Mouse (Mus musculus) liver, embryonic 14.5 days (tissue): ENCODE data around the gene Evpl. TPM values are rescaled to one million over a fixed set of nuclear protein-coding genes. Genes with fewer than 3 reads are reported as not detected.

Experiments
- ATAC-seq: fragments of 200-750 bp; cut with Nextera tagmentation; 2 replicates; pipeline ENCODE4 v1.8.0; 2017; ENCODE audit warnings: moderate number of reproducible peaks, mild to moderate bottlenecking, moderate library complexity; ENCODE audit not compliant: insufficient read depth
- DNase-seq, 3 experiments: peaks; one replicate each; pipeline ENCODE4 v3.0.0-alpha.2; 2012 to 2013; ENCODE audit warnings: low read depth in 3 of 3, low spot score in 3 of 3
- H3K27ac ChIP-seq: fragments of 300-500 bp; sonication (generic); 2 replicates; pipeline ENCODE4 v1.5.1; 2014; ENCODE audit warnings: moderate library complexity, mild to moderate bottlenecking, control low read depth, inconsistent platforms
- H3K27me3 ChIP-seq: fragments of 300-500 bp; sonication (generic); 2 replicates; pipeline ENCODE4 v1.6.1; 2014; ENCODE audit warnings: mild to moderate bottlenecking, low read length, moderate library complexity; ENCODE audit not compliant: control insufficient read depth, insufficient read depth
- H3K36me3 ChIP-seq: fragments of 300-500 bp; sonication (generic); replicated peaks from 2 replicates; pipeline ENCODE4 v1.6.1; 2014; ENCODE audit warnings: low read depth; ENCODE audit not compliant: control insufficient read depth, insufficient read depth
- H3K4me1 ChIP-seq, 2 experiments: fragments of 200-500 bp in 1 of 2; fragments of 300-500 bp in 1 of 2; sonication (generic) in 1 of 2; replicated peaks; 2 replicates each; pipeline ENCODE4 v1.6.1; 2012 to 2014; ENCODE audit warnings: antibody characterized with exemption in 1 of 2, inconsistent platforms in 1 of 2, low read length in 1 of 2; ENCODE audit not compliant: control insufficient read depth in 2 of 2, insufficient read depth in 2 of 2
- H3K4me2 ChIP-seq: fragments of 300-500 bp; sonication (generic); 2 replicates; pipeline ENCODE4 v1.6.1; 2014; ENCODE audit warnings: low read depth, mild to moderate bottlenecking, control low read depth, moderate library complexity
- H3K4me3 ChIP-seq, 2 experiments: fragments of 200-500 bp in 1 of 2; fragments of 300-500 bp in 1 of 2; sonication (generic) in 1 of 2; 2 replicates each; pipeline ENCODE4 v1.5.1; 2012 to 2014; ENCODE audit warnings: low read depth in 2 of 2, low read length in 2 of 2, mild to moderate bottlenecking in 2 of 2, control low read depth in 1 of 2, inconsistent platforms in 1 of 2, moderate library complexity in 1 of 2; ENCODE audit not compliant: insufficient read depth in 1 of 2
- H3K9ac ChIP-seq: fragments of 300-500 bp; sonication (generic); replicated peaks from 2 replicates; pipeline ENCODE4 v1.6.1; 2014; ENCODE audit warnings: mild to moderate bottlenecking, control low read depth, moderate library complexity
- H3K9me3 ChIP-seq: fragments of 300-500 bp; sonication (generic); 2 replicates; pipeline ENCODE4 v1.6.1; 2016; ENCODE audit warnings: low read length, mixed read lengths; ENCODE audit not compliant: control insufficient read depth
- CTCF ChIP-seq: IDR thresholded peaks from 2 replicates; pipeline ENCODE4 v1.5.1; 2016; ENCODE audit warnings: antibody characterized with exemption, low read depth, control low read depth
- EP300 ChIP-seq: IDR thresholded peaks from 2 replicates; pipeline ENCODE4 v1.6.1; 2016; ENCODE audit warnings: antibody characterized with exemption, low read depth
- WGBS: fragments of 180-500 bp; shearing (Covaris S2); extraction: QIAGEN DNeasy Blood & Tissue Kit; methylation state at CpG from one replicate; pipeline ENCODE4 v1.1.7; 2014; ENCODE audit not compliant: insufficient replicate concordance; 5-methylcytosine and 5-hydroxymethylcytosine counted together
- polyA plus RNA-seq, 2 experiments: library from polyadenylated mRNA; depleted of rRNA in 1 of 2; stranded (reverse) in 1 of 2; unstranded in 1 of 2; fragments of >200 nt; fragmentation: Nextera tagmentation in 1 of 2; extraction: Ambion mirVana in 1 of 2; gene quantifications; 2 replicates each; pipeline versions ENCODE4 v1.2.1 to v1.2.3; 2012 to 2014

The Evpl gene
- polyA plus RNA-seq, 2 experiments = 0.04 to 0.09 TPM

GRCm38 (mm10) chr11:116198132-116198531, 39.7 kb downstream of the Evpl start:
- Histone ChIP-seq H3K4me2 (peak overlapping the region; percentile 90), H3K4me1 (peaks cover 17 to 24% of the 10 kb centered on the region in 2 experiments), H3K36me3 (no peaks in the 10 kb centered on the region; the same call in 1 of the 2 replicates), H3K27me3 (no peaks in the 10 kb centered on the region), H3K9me3 (no peaks in the 10 kb centered on the region), H3K4me3 (peak overlapping the region; percentile 68 to 95), H3K27ac (peak overlapping the region; percentile 70), H3K9ac (peak overlapping the region; percentile 87)
- TF ChIP-seq EP300 (no peak), CTCF (no peak)
- WGBS = 18% methylated on average over 13 of the region's 13 CpGs
- ATAC-seq (peak; percentile 8; the same call in 1 of the 2 replicates), DNase-seq (no peak)

GRCm38 (mm10) chr11:116197584-116197906, 40.3 kb downstream of the Evpl start:
- H3K4me1 ChIP-seq = peaks cover 17 to 24% of the 10 kb centered on the region in 2 experiments
- peak overlapping the region in 1 of 2 experiments; percentile 68; a peak in 3 of 4 replicates for H3K4me3 ChIP-seq
- H3K36me3 ChIP-seq = no peaks in the 10 kb centered on the region; the same call in 1 of the 2 replicates
- H3K27ac ChIP-seq = no peak overlapping the region
- TF ChIP-seq CTCF = no peak
- no peak for TF ChIP-seq EP300
- 76% methylated on average over 6 of the region's 6 CpGs for WGBS
- DNase-seq (no peak), ATAC-seq (no peak)
- peak overlapping the region; percentile 87 for H3K9ac ChIP-seq
- no peaks in the 10 kb centered on the region for H3K9me3 ChIP-seq
- H3K4me2 ChIP-seq = peak overlapping the region; percentile 90
- no peaks in the 10 kb centered on the region for H3K27me3 ChIP-seq

- Histone ChIP-seq H3K27me3 (no peaks in the 10 kb centered on the region), H3K36me3 (no peaks in the 10 kb centered on the region; the same call in 1 of the 2 replicates), H3K4me3 (peak overlapping the region in 1 of 2 experiments; percentile 68; a peak in 3 of 4 replicates), H3K9me3 (no peaks in the 10 kb centered on the region), H3K4me1 (peaks cover 17 to 24% of the 10 kb centered on the region in 2 experiments), H3K9ac (no peak overlapping the region; the same call in 1 of the 2 replicates), H3K27ac (no peak overlapping the region), H3K4me2 (peak overlapping the region; percentile 90)
- DNase-seq = no peak
- no peak for ATAC-seq
- 89% methylated on average over 18 of the region's 18 CpGs for WGBS
- no peak for TF ChIP-seq EP300
- TF ChIP-seq CTCF = no peak
Measured at GRCm38 (mm10) chr11:116196866-116197583, 40.9 kb downstream of the Evpl start.

DNA sequence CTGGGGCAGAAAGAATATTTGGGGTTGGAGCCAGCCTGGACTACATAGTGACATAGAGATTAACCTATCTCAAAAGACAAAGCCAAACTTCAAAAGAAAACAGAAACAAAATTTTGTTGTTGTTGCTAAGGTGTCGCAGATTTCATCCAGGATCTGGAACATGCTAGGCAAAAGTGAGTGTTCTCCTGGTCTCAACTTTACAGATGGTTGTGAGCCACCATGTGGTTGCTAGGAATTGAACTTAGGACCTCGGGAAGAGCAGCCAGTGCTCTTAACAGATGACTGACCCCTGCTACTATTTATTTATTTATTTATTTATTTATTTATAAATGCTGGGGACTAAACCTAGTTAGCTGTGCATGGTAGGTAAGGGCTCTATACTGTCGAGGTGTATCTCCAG, 41.5 kb downstream of the Evpl start:
- DNase-seq (no peak), ATAC-seq (no peak)
- Histone ChIP-seq H3K27ac (no peak overlapping the region; the same call in 1 of the 2 replicates), H3K4me1 (peaks cover 17 to 24% of the 10 kb centered on the region in 2 experiments), H3K4me2 (no peak overlapping the region), H3K36me3 (no peaks in the 10 kb centered on the region; the same call in 1 of the 2 replicates), H3K27me3 (no peaks in the 10 kb centered on the region), H3K4me3 (no peak overlapping the region), H3K9me3 (no peaks in the 10 kb centered on the region), H3K9ac (no peak overlapping the region)
- TF ChIP-seq EP300 (no peak), CTCF (no peak)
- 72% methylated on average over 3 of the region's 3 CpGs for WGBS

DNA sequence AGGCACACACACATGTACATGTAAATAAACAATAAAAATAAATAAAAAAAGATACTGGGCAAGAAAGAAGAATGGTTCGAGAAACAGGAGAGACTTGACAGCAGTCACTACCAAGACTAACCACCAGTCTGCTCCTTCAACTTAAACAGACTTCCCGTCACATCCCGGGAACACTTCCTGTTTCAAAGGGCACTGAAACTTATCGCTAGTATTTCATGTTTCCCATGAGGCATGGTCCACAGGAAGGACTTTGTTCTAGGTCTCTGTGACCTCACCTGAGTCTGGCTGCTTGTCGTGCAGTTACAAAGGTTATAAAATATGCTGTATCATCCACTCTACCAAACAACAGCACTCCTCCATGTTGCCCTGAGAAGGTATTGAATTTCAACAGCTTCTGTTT, 42.6 kb downstream of the Evpl start:
- no peak overlapping the region; a peak in 1 of 4 replicates for H3K4me3 ChIP-seq
- H3K9me3 ChIP-seq = no peaks in the 10 kb centered on the region
- peak; percentile 30; the same call in 1 of the 2 replicates for TF ChIP-seq CTCF
- TF ChIP-seq EP300 = peak; percentile 17; the same call in 1 of the 2 replicates
- H3K27ac ChIP-seq = peak overlapping the region; percentile 58
- no peaks in the 10 kb centered on the region for H3K27me3 ChIP-seq
- peak overlapping the region; percentile 1; the same call in 1 of the 2 replicates for H3K9ac ChIP-seq
- H3K4me2 ChIP-seq = peak overlapping the region; percentile 42
- ATAC-seq = no peak
- no peaks in the 10 kb centered on the region; the same call in 1 of the 2 replicates for H3K36me3 ChIP-seq
- peaks cover 17 to 24% of the 10 kb centered on the region in 2 experiments for H3K4me1 ChIP-seq
- WGBS = 8% methylated on average over 5 of the region's 5 CpGs
- DNase-seq = peak in 2 of 3 experiments; percentile 23 to 24
